Mouse (Mus musculus) stomach, embryonic 16.5 days (tissue): Measurements from ENCODE around the gene Gm13276. TPM values are rescaled to one million over a fixed set of nuclear protein-coding genes. Genes with fewer than 3 reads are reported as not detected.

Source experiments
- polyA plus RNA-seq: library from polyadenylated mRNA; unstranded; fragments of >200 nt; fragmentation: Nextera tagmentation; extraction: Ambion mirVana; gene quantifications from 2 replicates; pipeline ENCODE4 v1.2.1, GENCODE M21; 2015

The Gm13276 gene
- polyA plus RNA-seq, 1 experiment from 2014 or later = not detected

Other genes starting within 250 kb of the Gm13276 start
- not detected in 2 replicates for gene Ifna15, start 227.5 kb upstream of the Gm13276 start, polyA plus RNA-seq
- gene Ifna14, start 213.9 kb upstream of the Gm13276 start, polyA plus RNA-seq = not detected in 2 replicates
- not detected in 2 replicates for gene Ifna9, start 193.3 kb upstream of the Gm13276 start, polyA plus RNA-seq
- gene Ifna12, start 182.3 kb upstream of the Gm13276 start, polyA plus RNA-seq = not detected in 2 replicates
- gene C87499, start 151.3 kb upstream of the Gm13276 start, polyA plus RNA-seq = not detected in 2 replicates
- gene Ifna13, start 141.2 kb upstream of the Gm13276 start, polyA plus RNA-seq = not detected in 2 replicates
- gene Ifna16, start 108.8 kb upstream of the Gm13276 start, polyA plus RNA-seq = not detected in 2 replicates
- not detected in 2 replicates for gene Ifna2, start 101.8 kb upstream of the Gm13276 start, polyA plus RNA-seq
- not detected in 2 replicates for gene Ifnab, start 94.3 kb upstream of the Gm13276 start, polyA plus RNA-seq
- gene Gm26566, start 63.9 kb upstream of the Gm13276 start, polyA plus RNA-seq = 0.36 and 0.51 TPM in 2 replicates
- 83.6 and 87.9 TPM in 2 replicates for gene Klhl9, start 63.2 kb upstream of the Gm13276 start, polyA plus RNA-seq
- gene Gm13271, start 30.8 kb upstream of the Gm13276 start, polyA plus RNA-seq = not detected in 2 replicates
- gene Gm13283, start 25.6 kb upstream of the Gm13276 start, polyA plus RNA-seq = 0.19 and 0.26 TPM in 2 replicates
- gene Gm13290, start 11.9 kb upstream of the Gm13276 start, polyA plus RNA-seq = 0.59 and 0.89 TPM in 2 replicates
- gene Gm13289, start 8.8 kb upstream of the Gm13276 start, polyA plus RNA-seq = not detected in 2 replicates
- 0.28 TPM in 1 of 2 replicates, not detected in the other for gene Gm13272, start 5.9 kb upstream of the Gm13276 start, polyA plus RNA-seq
- 0.48 TPM in 1 of 2 replicates, not detected in the other for gene Ifnz, start 3.6 kb upstream of the Gm13276 start, polyA plus RNA-seq
- not detected in 2 replicates for gene Gm13277, start 2.9 kb downstream of the Gm13276 start, polyA plus RNA-seq
- not detected in 2 replicates for gene Gm13278, start 5.8 kb downstream of the Gm13276 start, polyA plus RNA-seq
- not detected in 2 replicates for gene Gm13275, start 8.8 kb downstream of the Gm13276 start, polyA plus RNA-seq
- not detected in 2 replicates for gene Gm13279, start 11.7 kb downstream of the Gm13276 start, polyA plus RNA-seq
- gene Gm13285, start 14.0 kb downstream of the Gm13276 start, polyA plus RNA-seq = 0.70 and 1.1 TPM in 2 replicates
- gene Gm13287, start 17.5 kb downstream of the Gm13276 start, polyA plus RNA-seq = not detected in 2 replicates
- 0.06 and 0.15 TPM in 2 replicates for gene Gm13288, start 19.8 kb downstream of the Gm13276 start, polyA plus RNA-seq
- gene Ifna7, start 30.5 kb downstream of the Gm13276 start, polyA plus RNA-seq = not detected in 2 replicates
- gene Ifna11, start 34.2 kb downstream of the Gm13276 start, polyA plus RNA-seq = not detected in 2 replicates
- gene Ifna6, start 41.7 kb downstream of the Gm13276 start, polyA plus RNA-seq = not detected in 2 replicates
- gene Ifna5, start 49.8 kb downstream of the Gm13276 start, polyA plus RNA-seq = not detected in 2 replicates
- not detected in 2 replicates for gene Ifna4, start 56.2 kb downstream of the Gm13276 start, polyA plus RNA-seq
- not detected in 2 replicates for gene Ifna1, start 64.4 kb downstream of the Gm13276 start, polyA plus RNA-seq
- gene Ifne, start 94.5 kb downstream of the Gm13276 start, polyA plus RNA-seq = not detected in 2 replicates